Mouse (Mus musculus) bone marrow macrophage, adult 2 months (primary cell): ENCODE results near the gene Smim10l2a.

Source experiments
- CTCF ChIP-seq: IDR thresholded peaks from 2 replicates; pipeline ENCODE4 v1.5.1; 2012; ENCODE audit warnings: low read depth, mild to moderate bottlenecking, low read length, moderate library complexity
- POLR2A ChIP-seq: IDR thresholded peaks from 2 replicates; pipeline ENCODE4 v1.6.1; 2012; ENCODE audit warnings: mild to moderate bottlenecking, low read depth, low read length, borderline replicate concordance

DNA sequence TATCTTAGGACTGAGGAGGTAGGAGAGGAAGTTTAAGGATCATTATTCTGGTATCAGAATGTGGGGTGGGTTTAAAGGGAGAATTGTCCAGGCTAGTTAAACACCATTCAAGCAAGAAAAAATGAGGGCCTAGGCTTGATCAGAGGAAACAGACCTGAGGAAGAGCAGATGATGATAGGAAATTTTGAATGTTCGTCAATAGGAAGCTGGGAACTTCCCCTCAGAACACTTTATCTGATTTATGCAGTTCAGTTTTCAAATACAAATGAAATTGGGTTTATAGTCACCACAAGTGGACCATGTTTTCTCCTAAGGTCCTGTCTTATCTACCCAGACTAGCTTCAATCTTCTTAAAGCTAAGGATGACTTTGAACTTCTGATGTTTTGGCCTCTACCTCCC is 31.1 kb downstream of the Smim10l2a start:
- TF ChIP-seq POLR2A: no peak
- no peak for TF ChIP-seq CTCF
